Mouse (Mus musculus): ENCODE results near the gene Lrrc17.

DNA sequence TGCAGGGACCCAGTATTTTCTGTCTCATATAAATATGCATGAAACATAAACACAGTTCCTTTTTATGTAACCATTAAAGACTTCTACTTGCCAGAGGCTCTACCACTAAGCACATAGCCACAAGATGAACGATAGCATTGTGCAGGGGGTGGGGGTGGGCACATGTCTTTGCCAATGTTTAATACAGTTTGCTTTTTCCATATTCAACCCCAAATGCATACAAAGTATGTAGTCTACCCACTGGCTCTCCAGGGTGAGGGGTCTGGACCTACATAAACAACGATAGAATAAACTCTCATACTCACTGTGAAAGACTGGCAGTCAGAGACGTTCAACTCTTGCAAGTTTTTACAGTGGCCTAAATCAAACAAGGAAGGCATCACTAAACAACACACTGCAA is 13.1 kb downstream of the Lrrc17 start:
- TF ChIP-seq CTCF (IDR thresholded peaks at IDR 0.05; ENCODE audit: low read depth) (no peak), EP300 (IDR thresholded peaks at IDR 0.05; ENCODE audit: low read depth) (no peak)

Measured in liver, postnatal 0 days (tissue).